Mouse (Mus musculus) liver, postnatal 0 days (tissue): ENCODE measurements around the gene Zkscan6.

Experiments
- CTCF ChIP-seq: sonication (generic); IDR thresholded peaks from 2 replicates; pipeline ENCODE4 v1.5.1; 2016; ENCODE audit warnings: antibody characterized with exemption, low read depth
- EP300 ChIP-seq: IDR thresholded peaks from 2 replicates; pipeline ENCODE4 v1.6.1; 2016; ENCODE audit warnings: antibody characterized with exemption, low read depth, mild to moderate bottlenecking

DNA sequence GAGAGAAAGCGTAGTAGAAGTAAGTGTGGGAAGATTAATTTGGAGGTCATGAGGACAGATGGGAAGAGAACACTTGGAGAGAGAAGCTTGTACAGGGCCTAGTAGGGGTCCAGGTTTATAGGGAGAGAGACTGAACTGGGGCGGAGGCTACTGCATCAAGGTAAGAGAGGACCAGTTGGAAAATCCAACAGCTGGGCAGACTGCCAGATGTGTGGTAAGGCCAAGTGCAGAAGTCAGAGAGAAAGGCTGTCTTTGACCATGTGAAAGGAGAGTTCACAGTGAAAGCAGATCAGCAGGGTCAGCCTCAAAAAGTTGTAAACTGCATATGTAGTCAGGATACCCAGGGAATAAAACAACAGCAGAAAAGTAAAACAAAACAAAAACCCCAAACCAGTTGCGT, 17.6 kb downstream of the Zkscan6 start:
- TF ChIP-seq CTCF (no peak), EP300 (no peak)
